Mouse (Mus musculus): ENCODE results near the gene Iqcf3.

DNA sequence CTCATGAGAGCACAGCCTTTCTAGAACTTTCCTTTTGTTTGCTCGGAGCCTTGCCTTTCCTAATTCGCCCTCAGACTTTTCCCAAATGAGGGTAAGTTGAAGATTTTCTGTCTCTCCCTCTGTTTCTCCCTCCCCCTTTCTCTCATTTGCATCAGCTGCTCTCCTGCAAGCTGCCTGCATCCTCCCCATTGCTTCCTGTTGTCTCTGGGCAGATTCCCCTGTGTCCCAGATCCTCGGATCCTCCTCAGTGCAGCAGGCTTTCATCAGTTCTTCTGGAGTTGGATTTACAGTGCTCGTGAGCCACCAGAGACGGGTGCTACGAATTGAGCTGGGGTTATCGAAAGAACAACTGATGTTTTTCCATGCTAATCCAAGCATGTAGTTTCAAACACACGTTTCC is 2.6 kb upstream of the Iqcf3 start:
- no peak for TF ChIP-seq POLR2A (IDR thresholded peaks at IDR 0.05; ENCODE audit: insufficient read depth, low read depth, low read length)
- TF ChIP-seq EP300 (IDR thresholded peaks at IDR 0.05; ENCODE audit: insufficient read depth, low read depth, low read length), result no peak
